Mouse (Mus musculus) liver, embryonic 14.5 days (tissue): ENCODE measurements around the gene Gm20379.

Source experiments
- CTCF ChIP-seq: IDR thresholded peaks from 2 replicates; pipeline ENCODE4 v1.5.1; 2016; ENCODE audit warnings: antibody characterized with exemption, low read depth, control low read depth
- EP300 ChIP-seq: IDR thresholded peaks from 2 replicates; pipeline ENCODE4 v1.6.1; 2016; ENCODE audit warnings: antibody characterized with exemption, low read depth

- TF ChIP-seq CTCF (no peak), EP300 (no peak)
Observed at GRCm38 (mm10) chr13:92261329-92261728, 44.5 kb upstream of the Gm20379 start.
